Mouse (Mus musculus) forebrain, embryonic 14.5 days (tissue): ENCODE measurements around the gene Lck. TPM values are rescaled to one million over a fixed set of nuclear protein-coding genes. Genes with fewer than 3 reads are reported as not detected.

Experiments
- ATAC-seq: fragments of 200-750 bp; cut with Nextera tagmentation; 2 replicates; pipeline ENCODE4 v1.8.0; 2017; ENCODE audit warnings: mild to moderate bottlenecking, moderate library complexity
- DNase-seq: peaks from one replicate; pipeline ENCODE4 v3.0.0-alpha.2; 2015; ENCODE audit warnings: low spot score
- H3K27ac ChIP-seq: fragments of 300-500 bp; sonication (generic); 2 replicates; pipeline ENCODE4 v1.5.1; 2014; ENCODE audit warnings: low read depth, mild to moderate bottlenecking, control low read depth, low read length, moderate library complexity
- H3K27me3 ChIP-seq: fragments of 300-500 bp; sonication (generic); replicated peaks from 2 replicates; pipeline ENCODE4 v1.6.1; 2014; ENCODE audit warnings: low read length, control low read depth, mixed read lengths; ENCODE audit not compliant: control insufficient read depth, insufficient read depth
- H3K36me3 ChIP-seq: fragments of 300-500 bp; sonication (generic); 2 replicates; pipeline ENCODE4 v1.6.1; 2014; ENCODE audit warnings: low read length, control low read depth; ENCODE audit not compliant: control insufficient read depth, insufficient read depth
- H3K4me1 ChIP-seq: fragments of 300-500 bp; sonication (generic); 2 replicates; pipeline ENCODE4 v1.6.1; 2014; ENCODE audit warnings: antibody characterized with exemption, low read length, control low read depth; ENCODE audit not compliant: control insufficient read depth, insufficient read depth
- H3K4me2 ChIP-seq: fragments of 300-500 bp; sonication (generic); 2 replicates; pipeline ENCODE4 v1.6.1; 2014; ENCODE audit warnings: mild to moderate bottlenecking, control low read depth, low read length
- H3K4me3 ChIP-seq: fragments of 300-500 bp; sonication (generic); 2 replicates; pipeline ENCODE4 v1.5.1; 2014; ENCODE audit warnings: low read depth, low read length, control low read depth
- H3K9ac ChIP-seq: fragments of 300-500 bp; sonication (generic); 2 replicates; pipeline ENCODE4 v1.6.1; 2014; ENCODE audit warnings: mild to moderate bottlenecking, low read length, control low read depth, moderate library complexity
- H3K9me3 ChIP-seq: fragments of 300-500 bp; sonication (generic); replicated peaks from 2 replicates; pipeline ENCODE4 v1.6.1; 2016; ENCODE audit warnings: low read length, control low read depth, mixed read lengths; ENCODE audit not compliant: control insufficient read depth
- WGBS: fragments of 180-500 bp; shearing (Covaris S2); extraction: QIAGEN DNeasy Blood & Tissue Kit; methylation state at CpG from one replicate; pipeline ENCODE4 v1.1.7; 2014; 5-methylcytosine and 5-hydroxymethylcytosine counted together
- microRNA-seq: library from miRNA; unstranded; fragments of <30 nt; microRNA quantifications from one replicate; pipeline ENCODE4, GENCODE M21; 2016
- polyA plus RNA-seq: library from polyadenylated mRNA; unstranded; fragments of >200 nt; fragmentation: Nextera tagmentation; extraction: Ambion mirVana; gene quantifications from 2 replicates; pipeline ENCODE4 v1.2.1, GENCODE M21; 2014

The Lck gene
- polyA plus RNA-seq, 1 experiment from 2014 or later: 8.2 TPM

DNA sequence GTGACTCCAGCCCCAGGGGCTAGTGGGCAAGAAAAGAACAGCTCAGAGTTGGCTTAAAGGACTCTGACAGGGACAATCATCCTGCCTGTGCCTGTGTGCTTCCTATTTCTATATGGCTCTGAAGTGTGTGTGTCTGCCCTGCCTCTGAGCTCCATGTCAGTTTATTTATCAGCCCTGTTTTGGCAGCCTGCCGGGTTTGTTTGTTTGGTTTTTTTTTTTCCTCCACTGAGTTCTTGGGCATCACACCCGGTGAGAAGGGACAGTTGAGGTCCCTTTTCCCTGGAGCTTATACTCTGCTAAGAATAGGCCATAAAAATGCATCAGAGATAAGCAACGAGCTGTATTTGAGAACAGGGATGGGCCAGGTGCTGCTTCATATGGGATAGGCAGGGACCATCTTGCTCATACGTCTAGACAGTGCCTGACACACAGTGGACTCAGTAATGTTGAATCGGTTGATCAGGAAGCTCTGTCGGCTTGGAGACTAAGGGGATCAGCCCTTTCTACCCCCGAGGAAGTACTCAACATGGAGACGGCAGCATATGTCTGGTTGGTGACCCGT lies 71.0 kb downstream of the Lck start:
- no peak for ATAC-seq
- Histone ChIP-seq H3K27ac (no peak overlapping the region), H3K9me3 (no peaks in the 10 kb centered on the region), H3K9ac (no peak overlapping the region), H3K27me3 (no peaks in the 10 kb centered on the region), H3K4me2 (no peak overlapping the region), H3K4me1 (no peaks in the 10 kb centered on the region), H3K36me3 (no peaks in the 10 kb centered on the region), H3K4me3 (no peak overlapping the region)
- 80% methylated on average over 9 of the region's 9 CpGs for WGBS
- DNase-seq: no peak

DNA sequence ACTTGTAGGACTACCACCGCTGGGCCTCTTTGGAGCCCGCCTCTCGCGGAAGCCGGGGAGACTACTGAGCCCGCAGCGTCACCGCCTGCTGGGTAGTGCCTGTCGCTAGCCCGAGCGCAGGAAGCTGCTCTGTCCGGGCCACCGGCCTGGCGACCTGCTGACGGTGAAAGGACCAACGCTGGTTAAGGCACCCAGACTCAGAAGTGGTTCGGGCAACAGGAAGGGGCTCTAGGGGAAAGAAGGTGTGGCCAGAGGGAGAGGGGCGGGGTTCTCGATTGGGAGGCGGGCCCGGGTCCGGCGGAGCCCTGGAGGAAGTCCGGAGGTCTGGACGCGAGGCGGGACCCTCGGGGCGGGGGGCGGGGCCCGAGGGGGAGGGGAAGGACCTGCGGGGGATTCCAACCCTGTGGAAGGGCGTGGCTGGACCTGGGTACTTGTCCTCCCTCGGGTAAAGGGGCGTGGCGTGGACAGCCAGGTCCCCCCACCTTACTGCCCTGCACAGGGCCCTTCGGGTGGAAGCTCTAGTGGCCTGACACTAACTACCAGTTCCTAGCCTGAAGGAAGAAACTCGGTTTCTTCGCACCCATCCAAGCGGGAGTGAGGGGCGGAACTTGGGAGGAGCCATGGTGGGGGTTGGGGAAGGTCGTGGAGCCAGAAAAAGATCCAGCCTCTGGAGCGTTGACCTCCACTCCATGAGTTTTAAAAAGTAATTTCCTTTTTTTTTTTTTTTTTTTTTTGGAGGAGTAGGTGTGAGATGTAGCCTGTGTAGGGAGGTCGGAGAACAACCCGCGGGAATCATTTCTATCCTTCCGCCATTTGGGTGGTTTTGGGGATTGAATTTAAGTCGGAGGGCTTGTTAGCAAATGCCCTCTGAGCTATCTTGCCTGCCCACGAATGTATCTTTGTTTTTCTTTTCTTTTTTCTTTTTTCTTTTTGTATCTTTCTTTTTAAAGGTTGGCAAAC lies 72.6 kb downstream of the Lck start:
- Histone ChIP-seq H3K4me3 (peak overlapping the region; percentile 54), H3K9ac (peak overlapping the region; percentile 63), H3K27ac (peak overlapping the region; percentile 41; the same call in 1 of the 2 replicates), H3K27me3 (no peaks in the 10 kb centered on the region), H3K9me3 (no peaks in the 10 kb centered on the region), H3K4me2 (peak overlapping the region; percentile 75), H3K36me3 (no peaks in the 10 kb centered on the region), H3K4me1 (peaks cover 9% of the 10 kb centered on the region)
- ATAC-seq (peak; percentile 89), DNase-seq (peak; percentile 81)
- WGBS: 2% methylated on average over 40 of the region's 49 CpGs

DNA sequence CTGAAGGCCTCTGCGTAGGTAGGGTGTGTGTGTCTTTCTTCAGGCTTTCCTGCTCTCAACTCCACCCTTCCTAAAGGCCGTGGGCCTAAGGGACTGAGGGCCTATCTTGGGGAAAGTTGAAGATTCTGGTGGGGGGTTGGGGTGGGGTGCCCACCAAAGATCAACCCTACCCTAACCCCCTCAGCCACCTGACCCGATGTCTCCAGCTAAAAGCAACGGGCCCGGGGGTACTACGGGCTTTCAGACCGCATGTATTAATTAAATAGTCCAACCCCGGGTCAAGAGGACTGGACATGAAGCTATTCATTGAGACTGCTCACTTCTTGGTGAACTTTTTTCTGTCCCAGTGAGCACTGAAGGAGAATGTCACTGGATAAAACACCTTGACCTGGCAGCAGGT lies 73.4 kb downstream of the Lck start:
- Histone ChIP-seq H3K9me3 (no peaks in the 10 kb centered on the region), H3K4me2 (peak overlapping the region; percentile 75), H3K9ac (no peak overlapping the region), H3K36me3 (no peaks in the 10 kb centered on the region), H3K4me3 (0 out of 2 replicates have a peak overlapping the region, but pooled peaks have one; percentile 54), H3K27ac (peak overlapping the region; percentile 41; the same call in 1 of the 2 replicates), H3K27me3 (no peaks in the 10 kb centered on the region), H3K4me1 (peaks cover 13% of the 10 kb centered on the region)
- 80% methylated on average over 8 of the region's 8 CpGs for WGBS
- DNase-seq (no peak), ATAC-seq (0 out of 2 replicates have a peak, but pooled peaks have one; percentile 4)

- no peak overlapping the region for H3K4me2 ChIP-seq
- H3K9me3 ChIP-seq: no peaks in the 10 kb centered on the region
- no peak for ATAC-seq
- DNase-seq: no peak
- no peak overlapping the region for H3K27ac ChIP-seq
- no peaks in the 10 kb centered on the region for H3K27me3 ChIP-seq
- no peak overlapping the region for H3K9ac ChIP-seq
- WGBS: 80% methylated on average over 3 of the region's 3 CpGs
- H3K4me1 ChIP-seq: peaks cover 13% of the 10 kb centered on the region
- H3K36me3 ChIP-seq: no peaks in the 10 kb centered on the region
- H3K4me3 ChIP-seq: no peak overlapping the region
Observed at GRCm38 (mm10) chr4:129498941-129499340, 74.5 kb downstream of the Lck start.

Small RNA genes within 50 kb of the gene (microRNA-seq; reads per million reads assigned to microRNA genes)
- not detected for gene Mir8119

Other genes starting within 250 kb of the Lck start
- gene Rbbp4, start 238.3 kb downstream of the Lck start, polyA plus RNA-seq: 428 and 447 TPM in 2 replicates
- gene Zbtb8os, start 237.9 kb downstream of the Lck start, polyA plus RNA-seq: 27.7 and 37.1 TPM in 2 replicates
- gene Zbtb8a, start 195.5 kb downstream of the Lck start, polyA plus RNA-seq: 5.8 and 6.6 TPM in 2 replicates
- 6.5 and 8.0 TPM in 2 replicates for gene Zbtb8b, start 132.8 kb downstream of the Lck start, polyA plus RNA-seq
- gene Bsdc1, start 112.1 kb downstream of the Lck start, polyA plus RNA-seq: 35.4 and 38.1 TPM in 2 replicates
- 0.28 TPM in 1 of 2 replicates, not detected in the other for gene Tssk3, start 82.6 kb downstream of the Lck start, polyA plus RNA-seq
- not detected in 2 replicates for gene Fam229a, start 82.5 kb downstream of the Lck start, polyA plus RNA-seq
- 1,632 and 1,731 TPM in 2 replicates for gene Marcksl1, start 60.1 kb downstream of the Lck start, polyA plus RNA-seq
- 132 and 154 TPM in 2 replicates for gene Hdac1, start 30.9 kb downstream of the Lck start, polyA plus RNA-seq
- not detected in 2 replicates for gene Fam167b, start 4.9 kb upstream of the Lck start, polyA plus RNA-seq
- 259 and 316 TPM in 2 replicates for gene Eif3i, start 27.0 kb upstream of the Lck start, polyA plus RNA-seq
- gene Tmem234, start 27.0 kb upstream of the Lck start, polyA plus RNA-seq: 144 and 179 TPM in 2 replicates
- 2.2 and 3.2 TPM in 2 replicates for gene Dcdc2b, start 40.6 kb upstream of the Lck start, polyA plus RNA-seq
- gene Iqcc, start 45.5 kb upstream of the Lck start, polyA plus RNA-seq: 23.6 and 29.4 TPM in 2 replicates
- 112 and 115 TPM in 2 replicates for gene Ccdc28b, start 50.3 kb upstream of the Lck start, polyA plus RNA-seq
- 65.4 and 71.6 TPM in 2 replicates for gene Txlna, start 67.4 kb upstream of the Lck start, polyA plus RNA-seq
- 16.5 TPM in 2 replicates for gene Kpna6, start 99.1 kb upstream of the Lck start, polyA plus RNA-seq
- 42.0 and 47.4 TPM in 2 replicates for gene Tmem39b, start 123.2 kb upstream of the Lck start, polyA plus RNA-seq
- 133 and 136 TPM in 2 replicates for gene Khdrbs1, start 168.7 kb upstream of the Lck start, polyA plus RNA-seq
- gene Ptp4a2, start 237.6 kb upstream of the Lck start, polyA plus RNA-seq: 213 and 214 TPM in 2 replicates